Mouse (Mus musculus) neural tube, embryonic 12.5 days (tissue): ENCODE data around the gene Asap2. TPM values are rescaled to one million over a fixed set of nuclear protein-coding genes. Genes with fewer than 3 reads are reported as not detected.

Experiments
- ATAC-seq: fragments of 200-750 bp; cut with Nextera tagmentation; 2 replicates; pipeline ENCODE4 v1.8.0; 2017; ENCODE audit warnings: low read depth, mild to moderate bottlenecking, moderate TSS enrichment, moderate library complexity; ENCODE audit not compliant: low FRiP score
- H3K27ac ChIP-seq: fragments of 300-500 bp; sonication (generic); 2 replicates; pipeline ENCODE4 v1.5.1; 2016
- H3K27me3 ChIP-seq: fragments of 300-500 bp; sonication (generic); replicated peaks from 2 replicates; pipeline ENCODE4 v1.6.1; 2016; ENCODE audit warnings: mild to moderate bottlenecking
- H3K36me3 ChIP-seq: fragments of 300-500 bp; sonication (generic); 2 replicates; pipeline ENCODE4 v1.6.1; 2016; ENCODE audit warnings: mild to moderate bottlenecking
- H3K4me1 ChIP-seq: fragments of 300-500 bp; sonication (generic); 2 replicates; pipeline ENCODE4 v1.6.1; 2016
- H3K4me2 ChIP-seq: fragments of 300-500 bp; sonication (generic); replicated peaks from 2 replicates; pipeline ENCODE4 v1.6.1; 2016; ENCODE audit warnings: mild to moderate bottlenecking
- H3K4me3 ChIP-seq: fragments of 300-500 bp; sonication (generic); 2 replicates; pipeline ENCODE4 v1.5.1; 2016
- H3K9ac ChIP-seq: fragments of 300-500 bp; sonication (generic); 2 replicates; pipeline ENCODE4 v1.6.1; 2016; ENCODE audit warnings: mild to moderate bottlenecking
- H3K9me3 ChIP-seq: fragments of 300-500 bp; sonication (generic); 2 replicates; pipeline ENCODE4 v1.6.1; 2016; ENCODE audit warnings: mild to moderate bottlenecking
- WGBS: fragments of 180-500 bp; shearing (Covaris S2); methylation state at CpG from one replicate; pipeline ENCODE4 v1.1.7; 2016; 5-methylcytosine and 5-hydroxymethylcytosine counted together
- polyA plus RNA-seq: library from polyadenylated mRNA; unstranded; fragments of >200 nt; fragmentation: Nextera tagmentation; extraction: Ambion mirVana; gene quantifications from 2 replicates; pipeline ENCODE4 v1.2.1, GENCODE M21; 2016

Asap2 gene
- polyA plus RNA-seq, 1 experiment from 2014 or later = 16.6 TPM

- WGBS = 95% methylated on average over 4 of the region's 4 CpGs
- no peak overlapping the region for H3K27ac ChIP-seq
Observed at GRCm38 (mm10) chr12:21228650-21229049, 238.4 kb downstream of the Asap2 start.

GRCm38 (mm10) chr12:21229076-21229918 is 239.0 kb downstream of the Asap2 start:
- peaks cover 38% of the 10 kb centered on the region for H3K36me3 ChIP-seq
- H3K27ac ChIP-seq = no peak overlapping the region
- H3K9ac ChIP-seq = no peak overlapping the region
- no peaks in the 10 kb centered on the region for H3K9me3 ChIP-seq
- H3K4me1 ChIP-seq = no peaks in the 10 kb centered on the region
- no peak for ATAC-seq
- H3K27me3 ChIP-seq = no peaks in the 10 kb centered on the region
- 76% methylated on average over 17 of the region's 17 CpGs for WGBS
- no peak overlapping the region for H3K4me3 ChIP-seq
- no peak overlapping the region for H3K4me2 ChIP-seq

More at GRCm38 (mm10) chr12:21228650-21229049, 238.4 kb downstream of the Asap2 start:
- Histone ChIP-seq H3K4me3 (no peak overlapping the region), H3K9ac (no peak overlapping the region), H3K4me1 (no peaks in the 10 kb centered on the region), H3K9me3 (no peaks in the 10 kb centered on the region), H3K36me3 (peaks cover 36% of the 10 kb centered on the region), H3K27me3 (no peaks in the 10 kb centered on the region), H3K4me2 (no peak overlapping the region)
- ATAC-seq = no peak

GRCm38 (mm10) chr12:21233727-21234126 is 243.5 kb downstream of the Asap2 start:
- H3K9me3 ChIP-seq = no peaks in the 10 kb centered on the region
- H3K4me3 ChIP-seq = no peak overlapping the region
- 91% methylated on average over 7 of the region's 7 CpGs for WGBS
- no peak overlapping the region for H3K9ac ChIP-seq
- peaks cover 72% of the 10 kb centered on the region for H3K36me3 ChIP-seq
- no peak overlapping the region for H3K4me2 ChIP-seq
- no peak overlapping the region for H3K27ac ChIP-seq
- no peaks in the 10 kb centered on the region for H3K4me1 ChIP-seq
- H3K27me3 ChIP-seq = no peaks in the 10 kb centered on the region
- no peak for ATAC-seq

DNA sequence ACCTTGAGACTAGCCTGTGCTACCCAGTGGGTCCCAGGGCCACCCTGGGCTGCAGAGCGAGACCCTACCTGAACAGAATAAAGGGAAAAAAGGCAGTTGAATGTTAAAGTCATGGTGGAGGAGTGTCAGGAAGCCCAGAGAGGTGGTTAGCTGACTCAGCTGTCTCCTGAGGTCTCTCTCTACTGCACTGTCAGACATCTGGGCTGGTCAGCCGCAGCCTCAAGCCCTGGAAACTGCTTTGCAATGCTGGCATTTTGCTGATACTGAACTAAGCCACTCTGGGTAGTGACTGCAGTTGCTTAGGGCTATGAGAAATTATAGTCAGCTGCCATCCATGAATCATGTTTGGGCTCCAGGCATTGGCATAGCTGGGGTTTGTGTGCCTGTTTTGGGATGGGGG is 244.3 kb downstream of the Asap2 start:
- no peak overlapping the region for H3K4me2 ChIP-seq
- H3K9me3 ChIP-seq = no peaks in the 10 kb centered on the region
- H3K36me3 ChIP-seq = peaks cover 75% of the 10 kb centered on the region
- no peak overlapping the region for H3K9ac ChIP-seq
- H3K4me3 ChIP-seq = no peak overlapping the region
- no peak overlapping the region for H3K27ac ChIP-seq
- no peaks in the 10 kb centered on the region for H3K27me3 ChIP-seq
- H3K4me1 ChIP-seq = no peaks in the 10 kb centered on the region
- 90% methylated on average over 2 of the region's 2 CpGs for WGBS
- no peak for ATAC-seq

GRCm38 (mm10) chr12:21241965-21242364 is 251.7 kb downstream of the Asap2 start:
- 43% methylated on average over 3 of the region's 3 CpGs for WGBS
- Histone ChIP-seq H3K9ac (no peak overlapping the region), H3K27ac (no peak overlapping the region), H3K4me3 (no peak overlapping the region), H3K36me3 (peaks cover 80% of the 10 kb centered on the region), H3K9me3 (no peaks in the 10 kb centered on the region), H3K4me1 (no peaks in the 10 kb centered on the region), H3K27me3 (no peaks in the 10 kb centered on the region), H3K4me2 (no peak overlapping the region)
- peak; percentile 39; the same call in 1 of the 2 replicates for ATAC-seq

- Histone ChIP-seq H3K4me1 (no peaks in the 10 kb centered on the region), H3K36me3 (peaks cover 77% of the 10 kb centered on the region), H3K9me3 (no peaks in the 10 kb centered on the region), H3K4me2 (no peak overlapping the region), H3K9ac (no peak overlapping the region), H3K27me3 (no peaks in the 10 kb centered on the region), H3K4me3 (no peak overlapping the region), H3K27ac (no peak overlapping the region)
- no peak for ATAC-seq
- 96% methylated on average over 11 of the region's 11 CpGs for WGBS
Observed at GRCm38 (mm10) chr12:21244375-21244960, 254.2 kb downstream of the Asap2 start.

DNA sequence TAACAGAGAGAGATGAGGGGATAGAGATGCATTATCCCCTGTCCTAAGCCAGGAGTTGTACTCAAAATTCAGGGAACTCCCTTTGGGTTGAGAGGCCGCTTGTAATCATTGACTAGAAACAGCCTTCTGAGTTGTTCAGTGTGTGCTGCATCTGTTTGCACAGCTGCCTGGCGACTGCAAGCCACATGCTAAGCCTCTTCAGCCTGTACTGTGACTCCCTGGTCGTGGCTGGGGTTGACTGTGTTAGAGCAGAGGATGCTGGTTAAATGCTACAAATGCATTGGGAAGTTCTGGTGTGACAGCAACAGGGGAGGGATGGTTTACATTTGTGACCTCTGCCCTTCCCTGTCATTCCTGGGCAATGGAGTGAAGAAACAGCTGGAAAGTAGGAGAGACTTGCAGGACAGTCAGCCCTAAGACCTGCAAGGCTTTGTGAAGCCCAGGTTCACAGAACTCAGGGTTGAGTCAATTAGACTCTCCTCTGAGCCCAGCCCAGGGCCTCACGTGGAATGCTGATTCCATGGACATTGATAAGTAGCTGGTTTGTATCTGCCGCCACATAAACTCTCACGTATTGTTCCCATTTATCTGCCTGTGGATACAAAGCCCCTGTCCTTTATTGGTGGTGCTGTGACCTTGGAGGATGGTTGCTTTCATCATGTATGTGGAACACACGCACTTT is 257.6 kb downstream of the Asap2 start:
- Histone ChIP-seq H3K4me3 (no peak overlapping the region), H3K4me2 (no peak overlapping the region), H3K9ac (no peak overlapping the region), H3K9me3 (no peaks in the 10 kb centered on the region), H3K27ac (no peak overlapping the region), H3K27me3 (no peaks in the 10 kb centered on the region), H3K36me3 (peaks cover 90% of the 10 kb centered on the region), H3K4me1 (no peaks in the 10 kb centered on the region)
- no peak for ATAC-seq
- 76% methylated on average over 7 of the region's 7 CpGs for WGBS

GRCm38 (mm10) chr12:21260494-21261256 is 270.4 kb downstream of the Asap2 start:
- Histone ChIP-seq H3K36me3 (peaks cover 86% of the 10 kb centered on the region), H3K9me3 (no peaks in the 10 kb centered on the region), H3K4me2 (no peak overlapping the region), H3K27me3 (no peaks in the 10 kb centered on the region), H3K27ac (no peak overlapping the region), H3K4me3 (no peak overlapping the region), H3K4me1 (no peaks in the 10 kb centered on the region), H3K9ac (no peak overlapping the region)
- WGBS = 95% methylated on average over 6 of the region's 6 CpGs
- no peak for ATAC-seq

DNA sequence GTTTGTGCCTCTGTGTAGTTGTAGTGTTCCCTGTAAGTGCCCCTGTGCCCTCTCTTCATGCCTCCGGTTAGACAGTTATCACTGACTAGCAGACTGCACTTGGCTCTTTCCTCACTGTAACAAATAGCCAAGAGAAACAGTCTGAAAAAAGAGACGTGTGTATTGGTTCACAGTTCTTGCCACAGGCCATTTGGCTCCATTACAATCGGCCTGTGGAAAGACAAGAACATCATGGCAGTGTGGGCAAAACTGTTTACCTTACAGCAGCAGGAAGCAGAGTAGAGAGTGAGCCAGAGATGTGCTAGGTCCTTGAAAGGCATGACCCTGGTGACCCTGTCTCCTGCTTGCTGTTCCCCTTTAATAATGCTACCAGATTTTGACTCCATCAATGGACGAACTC is 271.3 kb downstream of the Asap2 start:
- Histone ChIP-seq H3K4me1 (no peaks in the 10 kb centered on the region), H3K27me3 (no peaks in the 10 kb centered on the region), H3K27ac (no peak overlapping the region), H3K4me3 (no peak overlapping the region), H3K4me2 (no peak overlapping the region), H3K36me3 (peaks cover 87% of the 10 kb centered on the region), H3K9ac (no peak overlapping the region), H3K9me3 (no peaks in the 10 kb centered on the region)
- WGBS = 86% methylated on average over 4 of the region's 4 CpGs
- no peak for ATAC-seq

GRCm38 (mm10) chr12:21263256-21263655 is 273.0 kb downstream of the Asap2 start:
- H3K9ac ChIP-seq = no peak overlapping the region
- no peaks in the 10 kb centered on the region for H3K27me3 ChIP-seq
- H3K4me3 ChIP-seq = no peak overlapping the region
- peaks cover 77% of the 10 kb centered on the region for H3K36me3 ChIP-seq
- no peak overlapping the region for H3K4me2 ChIP-seq
- H3K9me3 ChIP-seq = no peaks in the 10 kb centered on the region
- H3K27ac ChIP-seq = no peak overlapping the region
- no peaks in the 10 kb centered on the region for H3K4me1 ChIP-seq
- ATAC-seq = no peak
- WGBS = 92% methylated on average over 5 of the region's 5 CpGs

GRCm38 (mm10) chr12:21264241-21264640 is 274.0 kb downstream of the Asap2 start:
- no peak for ATAC-seq
- no peak overlapping the region for H3K9ac ChIP-seq
- H3K27me3 ChIP-seq = no peaks in the 10 kb centered on the region
- no peaks in the 10 kb centered on the region for H3K4me1 ChIP-seq
- 82% methylated on average over 5 of the region's 5 CpGs for WGBS
- H3K9me3 ChIP-seq = no peaks in the 10 kb centered on the region
- no peak overlapping the region for H3K4me2 ChIP-seq
- peaks cover 76% of the 10 kb centered on the region for H3K36me3 ChIP-seq
- H3K4me3 ChIP-seq = no peak overlapping the region
- no peak overlapping the region for H3K27ac ChIP-seq

- no peak overlapping the region for H3K27ac ChIP-seq
- H3K9ac ChIP-seq = no peak overlapping the region
Observed at GRCm38 (mm10) chr12:21264970-21265369, 274.7 kb downstream of the Asap2 start.

More at GRCm38 (mm10) chr12:21264970-21265369, 274.7 kb downstream of the Asap2 start:
- Histone ChIP-seq H3K36me3 (peaks cover 72% of the 10 kb centered on the region), H3K4me1 (no peaks in the 10 kb centered on the region), H3K27me3 (no peaks in the 10 kb centered on the region), H3K4me2 (no peak overlapping the region), H3K9me3 (no peaks in the 10 kb centered on the region), H3K4me3 (no peak overlapping the region)
- ATAC-seq = no peak
- 78% methylated on average over 3 of the region's 3 CpGs for WGBS
